Mouse (Mus musculus) olfactory bulb, adult 2 months (tissue): ENCODE results near the gene Bid. TPM values are rescaled to one million over a fixed set of nuclear protein-coding genes. Genes with fewer than 3 reads are reported as not detected.

Source experiments
- H3K27ac ChIP-seq: fragments of 200-500 bp; 2 replicates; pipeline ENCODE4 v1.5.1; 2012; ENCODE audit warnings: low read depth, low read length; ENCODE audit not compliant: insufficient read depth
- H3K4me1 ChIP-seq: fragments of 200-500 bp; 2 replicates; pipeline ENCODE4 v1.6.1; 2012; ENCODE audit warnings: low read length; ENCODE audit not compliant: control insufficient read depth, insufficient read depth
- H3K4me3 ChIP-seq: fragments of 200-500 bp; 2 replicates; pipeline ENCODE4 v1.5.1; 2012; ENCODE audit warnings: mild to moderate bottlenecking, low read depth, low read length, moderate library complexity; ENCODE audit not compliant: insufficient read depth
- CTCF ChIP-seq: fragments of 200-500 bp; IDR thresholded peaks from 2 replicates; pipeline ENCODE4 v1.5.1; 2012; ENCODE audit warnings: low read depth, mild to moderate bottlenecking, low read length, moderate library complexity; ENCODE audit not compliant: insufficient read depth
- POLR2A ChIP-seq: fragments of 200-500 bp; IDR thresholded peaks from 2 replicates; pipeline ENCODE4 v1.6.1; 2012; ENCODE audit warnings: mild to moderate bottlenecking, low read depth, low read length, moderate library complexity; ENCODE audit not compliant: insufficient read depth
- WGBS: fragments of 180-500 bp; shearing (Covaris S2); methylation state at CpG from one replicate; pipeline ENCODE4 v1.1.7; 2018; 5-methylcytosine and 5-hydroxymethylcytosine counted together
- polyA plus RNA-seq: library from polyadenylated mRNA; stranded (reverse); fragments of >200 nt; gene quantifications from 2 replicates; pipeline ENCODE4 v1.2.4, GENCODE M21; 2012; ENCODE audit warnings: low replicate concordance; ENCODE audit not compliant: missing spikeins, insufficient read depth, insufficient read length

The Bid gene
- polyA plus RNA-seq, 1 experiment = not detected

- H3K27ac ChIP-seq = no peak overlapping the region
- no peak overlapping the region for H3K4me3 ChIP-seq
- 87% methylated on average over 6 of the region's 6 CpGs for WGBS
- peaks cover 2% of the 10 kb centered on the region; the same call in 1 of the 2 replicates for H3K4me1 ChIP-seq
- TF ChIP-seq POLR2A (no peak), CTCF (no peak)
Observed at GRCm38 (mm10) chr6:120951311-120951710, 34.7 kb upstream of the Bid start.

DNA sequence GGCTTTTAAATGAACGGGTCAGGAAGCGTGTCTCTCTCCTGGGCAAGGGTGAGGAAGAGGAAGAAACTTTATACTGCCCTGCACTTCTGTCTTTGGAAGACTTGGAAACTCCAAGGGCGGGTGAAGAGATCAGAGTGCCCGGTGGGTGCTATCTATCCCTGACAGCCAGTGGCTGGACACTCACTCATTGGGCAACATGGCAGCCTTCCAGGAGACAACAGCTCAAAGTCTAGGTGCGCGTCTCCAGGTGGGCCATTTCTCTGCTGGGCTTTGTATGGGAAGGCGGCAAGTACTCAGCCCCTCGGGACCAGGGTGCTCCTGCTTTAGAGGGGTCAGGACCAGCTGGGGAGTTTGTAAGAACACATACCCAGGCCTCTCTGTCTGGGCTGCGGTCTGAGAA is 28.9 kb upstream of the Bid start:
- no peak overlapping the region for H3K4me3 ChIP-seq
- H3K27ac ChIP-seq = no peak overlapping the region
- TF ChIP-seq POLR2A (no peak), CTCF (no peak)
- H3K4me1 ChIP-seq = peaks cover 2% of the 10 kb centered on the region; the same call in 1 of the 2 replicates
- WGBS = 94% methylated on average over 9 of the region's 9 CpGs

DNA sequence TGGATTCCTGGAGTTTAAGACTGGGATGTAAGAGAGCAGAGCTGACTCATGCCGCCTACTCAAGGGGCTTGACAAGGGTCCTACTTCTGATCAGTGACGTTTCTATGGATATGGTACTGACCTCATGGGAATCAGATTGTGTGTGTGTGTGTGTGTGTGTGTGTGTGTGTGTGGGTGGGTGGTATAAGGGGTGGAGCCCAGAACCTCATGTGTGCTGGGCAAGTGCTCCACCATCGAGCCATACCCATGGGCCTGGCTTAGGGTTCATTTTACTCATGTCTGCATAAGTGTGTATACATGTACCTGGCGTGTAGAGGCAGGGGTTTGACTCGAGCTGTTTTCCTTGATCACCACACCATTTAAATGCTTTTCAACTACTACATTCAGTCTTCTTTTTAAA is 27.3 kb upstream of the Bid start:
- Histone ChIP-seq H3K27ac (no peak overlapping the region), H3K4me1 (peaks cover 2% of the 10 kb centered on the region; the same call in 1 of the 2 replicates), H3K4me3 (no peak overlapping the region)
- TF ChIP-seq CTCF (no peak), POLR2A (no peak)
- WGBS = 64% methylated on average over 5 of the region's 5 CpGs

DNA sequence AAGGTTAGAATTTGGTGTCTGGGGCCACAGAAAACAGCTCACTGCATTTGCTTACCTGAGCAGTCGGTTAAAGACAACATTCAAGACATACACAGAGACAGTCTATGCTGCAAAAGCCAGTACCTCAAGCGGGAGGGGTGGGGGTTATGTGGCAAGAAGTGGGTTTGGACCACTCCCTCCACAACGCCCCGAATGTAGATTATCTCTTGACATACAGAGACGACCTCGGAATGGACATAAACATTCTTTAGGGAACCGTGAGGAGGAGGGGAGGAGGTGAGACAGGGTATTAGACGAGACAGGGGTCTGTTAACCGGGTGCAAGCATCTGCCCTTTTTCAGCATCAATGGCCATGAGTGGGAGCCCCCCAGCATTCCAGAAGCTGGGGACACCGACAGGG is 26.9 kb upstream of the Bid start:
- TF ChIP-seq CTCF = no peak
- no peak for TF ChIP-seq POLR2A
- WGBS = 84% methylated on average over 10 of the region's 10 CpGs
- H3K4me1 ChIP-seq = peaks cover 2% of the 10 kb centered on the region; the same call in 1 of the 2 replicates
- no peak overlapping the region for H3K4me3 ChIP-seq
- no peak overlapping the region for H3K27ac ChIP-seq

- no peak for TF ChIP-seq POLR2A
- TF ChIP-seq CTCF = no peak
- Histone ChIP-seq H3K27ac (no peak overlapping the region), H3K4me1 (peaks cover 2% of the 10 kb centered on the region; the same call in 1 of the 2 replicates), H3K4me3 (no peak overlapping the region)
- 75% methylated on average over 2 of the region's 2 CpGs for WGBS
Observed at GRCm38 (mm10) chr6:120943079-120943478, 26.4 kb upstream of the Bid start.

DNA sequence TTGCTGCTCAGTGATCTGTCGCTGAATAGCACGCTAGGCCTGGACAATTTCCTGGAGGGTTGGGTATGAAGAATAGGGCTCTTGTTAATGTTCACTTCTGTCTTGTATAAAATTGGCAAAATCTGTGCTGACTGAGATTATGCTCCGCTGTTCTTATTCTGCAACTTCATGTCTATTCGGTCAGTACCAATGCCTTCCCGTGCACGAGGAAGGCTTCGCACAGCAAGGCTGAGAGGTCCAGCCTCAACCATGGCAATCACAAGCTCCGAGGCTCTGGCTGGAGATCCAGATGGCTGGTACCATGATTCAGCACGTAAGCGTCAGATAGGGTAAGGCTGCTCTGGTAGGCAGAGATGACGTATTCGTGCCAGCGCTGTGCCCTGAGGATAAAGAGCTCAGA is 24.9 kb upstream of the Bid start:
- WGBS = 73% methylated on average over 13 of the region's 13 CpGs
- H3K27ac ChIP-seq = no peak overlapping the region
- no peak overlapping the region for H3K4me3 ChIP-seq
- peaks cover 2% of the 10 kb centered on the region; the same call in 1 of the 2 replicates for H3K4me1 ChIP-seq
- no peak for TF ChIP-seq POLR2A
- TF ChIP-seq CTCF = no peak

- Histone ChIP-seq H3K4me3 (no peak overlapping the region), H3K27ac (no peak overlapping the region), H3K4me1 (peaks cover 2% of the 10 kb centered on the region; the same call in 1 of the 2 replicates)
- TF ChIP-seq POLR2A (no peak), CTCF (no peak)
- 66% methylated on average over 7 of the region's 7 CpGs for WGBS
Observed at GRCm38 (mm10) chr6:120941084-120941481, 24.4 kb upstream of the Bid start.

DNA sequence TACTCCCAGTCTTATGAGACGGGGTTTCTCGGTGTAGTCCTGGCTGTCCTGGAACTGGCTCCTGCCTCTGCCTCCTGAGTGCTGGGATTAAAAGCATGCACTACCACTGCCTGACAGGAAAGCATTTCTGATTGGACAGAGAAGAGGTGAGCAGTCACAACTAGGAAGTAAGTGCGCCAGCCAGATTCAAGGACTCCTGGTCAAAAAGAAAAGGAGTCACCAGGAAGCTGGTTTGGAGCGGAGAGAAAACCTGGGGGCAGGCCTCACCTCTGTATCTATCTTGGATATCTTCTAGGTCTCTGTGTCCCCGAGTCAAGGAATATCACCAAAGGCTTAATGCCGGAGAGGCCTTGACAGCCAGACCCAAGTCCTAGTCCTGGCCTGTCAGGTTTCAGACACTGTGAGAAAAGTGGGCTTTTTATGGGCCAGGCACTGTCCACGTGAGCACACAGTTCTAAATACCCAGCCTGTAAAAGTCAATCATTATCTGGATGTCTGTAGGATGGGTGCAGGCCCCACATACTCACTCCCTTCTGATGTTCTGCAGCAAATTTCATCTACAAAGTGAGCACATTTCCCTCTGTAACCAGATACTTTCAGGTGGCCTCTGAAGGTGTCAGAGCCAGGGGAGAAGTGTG is 23.9 kb upstream of the Bid start:
- H3K4me1 ChIP-seq = peaks cover 2% of the 10 kb centered on the region; the same call in 1 of the 2 replicates
- H3K27ac ChIP-seq = no peak overlapping the region
- no peak for TF ChIP-seq CTCF
- no peak for TF ChIP-seq POLR2A
- 93% methylated on average over 7 of the region's 7 CpGs for WGBS
- H3K4me3 ChIP-seq = no peak overlapping the region

DNA sequence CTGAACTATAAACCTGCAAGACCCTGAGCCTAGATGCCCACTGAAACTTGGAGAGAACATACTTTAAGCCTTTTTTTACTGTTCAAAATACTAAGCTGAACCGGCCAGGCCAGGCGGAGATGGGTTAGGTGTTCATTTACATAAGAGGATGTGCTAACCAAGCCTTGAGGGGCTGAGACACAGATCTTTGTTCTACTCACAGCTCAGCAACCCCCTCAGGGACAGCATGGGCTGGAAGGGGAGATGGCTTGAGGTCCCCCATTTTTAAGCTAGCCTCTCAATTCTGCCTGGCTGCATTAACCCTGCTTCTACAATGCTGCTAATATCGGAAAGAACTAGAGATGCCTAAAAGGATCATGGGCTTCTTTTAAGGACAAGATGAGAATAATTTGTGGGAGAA is 23.1 kb upstream of the Bid start:
- no peak overlapping the region for H3K27ac ChIP-seq
- TF ChIP-seq POLR2A (no peak), CTCF (no peak)
- WGBS = 90% methylated on average over 3 of the region's 3 CpGs
- peaks cover 2% of the 10 kb centered on the region; the same call in 1 of the 2 replicates for H3K4me1 ChIP-seq
- no peak overlapping the region for H3K4me3 ChIP-seq
